8 mouse cellular contexts compared by ENCODE assay signal in the genomic region with DNA sequence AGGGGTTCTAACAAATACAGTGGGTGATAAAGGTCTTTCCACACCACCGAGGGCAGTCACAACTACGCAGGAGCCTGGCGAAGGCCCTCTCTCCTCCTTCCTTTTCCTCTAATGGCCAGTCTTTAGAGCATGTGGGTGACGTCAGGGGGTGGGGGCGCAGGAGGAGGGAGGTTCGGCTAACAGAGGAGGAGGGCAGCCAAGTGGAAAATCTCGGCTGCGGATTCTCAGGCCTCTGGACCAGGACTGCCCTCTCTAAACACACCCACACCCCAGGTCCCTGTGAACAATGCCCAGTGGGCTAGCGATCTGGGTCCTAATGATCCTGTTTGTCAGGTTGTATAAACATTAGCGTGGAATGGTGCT. TPM values are rescaled to one million over a fixed set of nuclear protein-coding genes. Genes with fewer than 3 reads are reported as not detected.
DNase-seq lines count a peak whose midpoint lies in the region; ATAC-seq and TF ChIP-seq lines count a peak whose summit lies in the region.

No protein-coding gene starts in this region.

- H3K9me3 ChIP-seq in hindbrain, postnatal 0 days (ENCODE audit: low read length), result no peaks in the 10 kb centered on the region

- ATAC-seq in hindbrain, postnatal 0 days, result peak; percentile 93
- no peak for ATAC-seq in activated CD4-positive, CD25-positive, alpha-beta regulatory T cell, adult 4 months

- WGBS in hindbrain, postnatal 0 days, result 0% methylated on average over 10 of the region's 10 CpGs

- no peaks in the 10 kb centered on the region for H3K4me1 ChIP-seq in cortical plate, adult 2 months (ENCODE audit: control insufficient read depth, insufficient read depth, low read length)
- H3K4me1 ChIP-seq in hindbrain, postnatal 0 days (ENCODE audit: insufficient read depth, low read length), result no peaks in the 10 kb centered on the region

- H3K36me3 ChIP-seq in hindbrain, postnatal 0 days (ENCODE audit: insufficient read depth, low read length), result peaks cover 7% of the 10 kb centered on the region; the same call in 1 of the 2 replicates

- H3K27ac ChIP-seq in cortical plate, adult 2 months (ENCODE audit: insufficient read depth, low read length), result peak overlapping the region; percentile 90
- H3K27ac ChIP-seq in hindbrain, postnatal 0 days, result peak overlapping the region; percentile 98
- H3K27ac ChIP-seq in left cerebral cortex, adult 2 months, result peak overlapping the region; percentile 90

- peak; percentile 90 for DNase-seq in adrenal gland, adult 2 months
- peak; percentile 74 for DNase-seq in gastrocnemius, postnatal 10 days
- DNase-seq in hindbrain, postnatal 0 days (ENCODE audit: low spot score), result peak; percentile 90
- DNase-seq in left cerebral cortex, adult 2 months (ENCODE audit: extremely low spot score in 1 of 2, low spot score in 2 of 2), result peak; percentile 75
- peak; percentile 92 for DNase-seq in lung, postnatal 36 days
- peak; percentile 71 to 80 for DNase-seq in right cerebral cortex, adult 2 months (ENCODE audit: low spot score in 2 of 2)

- H3K4me2 ChIP-seq in hindbrain, postnatal 0 days (ENCODE audit: low read depth, low read length), result peak overlapping the region; percentile 70

- H3K9ac ChIP-seq in hindbrain, postnatal 0 days (replicated peaks; ENCODE audit: low read length), result peak overlapping the region; percentile 90

- no peaks in the 10 kb centered on the region for H3K27me3 ChIP-seq in hindbrain, postnatal 0 days (ENCODE audit: insufficient read depth, low read length)

- H3K4me3 ChIP-seq in cortical plate, adult 2 months (ENCODE audit: insufficient read depth, low read length), result peak overlapping the region; percentile 89
- peak overlapping the region; percentile 82 for H3K4me3 ChIP-seq in hindbrain, postnatal 0 days (ENCODE audit: low read length)
- H3K4me3 ChIP-seq in left cerebral cortex, adult 2 months, result peak overlapping the region; percentile 88

- 0 out of 2 replicates have a peak, but pooled peaks have one; percentile 16 for TF ChIP-seq POLR2A in cortical plate, adult 2 months (IDR thresholded peaks at IDR 0.05; ENCODE audit: extremely low read depth, insufficient read depth, low read length)

- intact Hi-C loops in left cerebral cortex, adult 2 months (cut with DNase I), result loop anchor here (2.0 kb wide), 1 partner anchor 17 kb away; no protein-coding TSS in a partner anchor

- TF ChIP-seq CTCF in cortical plate, adult 2 months (IDR thresholded peaks at IDR 0.05; ENCODE audit: extremely low read depth, insufficient read depth, low read length), result no peak
- no peak for TF ChIP-seq CTCF in hindbrain, postnatal 0 days (IDR thresholded peaks at IDR 0.05; ENCODE audit: low read depth)
- no peak for TF ChIP-seq CTCF in left cerebral cortex, adult 2 months (IDR thresholded peaks at IDR 0.05)

RNA-seq across cellular contexts. Expression of a gene that starts 17.8 kb away (rescaled TPM):
- total RNA-seq in adrenal gland, adult 2 months (2021), result 10 to 100 TPM; 83.0 to 87.0 TPM
- 19.6 and 21.8 TPM in 2 replicates for polyA plus RNA-seq in adrenal gland, adult 2 months (2012; rRNA removed)
- polyA plus RNA-seq in cortical plate, adult 2 months (2012; rRNA removed), result 97.4 and 104 TPM in 2 replicates
- 10 to 100 TPM; 24.7 to 26.3 TPM for total RNA-seq in gastrocnemius, postnatal 10 days (2021)
- total RNA-seq in hindbrain, postnatal 0 days (2014; rRNA removed), result 262 and 275 TPM in 2 replicates
- polyA plus RNA-seq in hindbrain, postnatal 0 days (2015; fragmentation: Nextera tagmentation; extraction: Ambion mirVana), result 182 and 194 TPM in 2 replicates
- total RNA-seq in left cerebral cortex, adult 2 months (2021), result 100 to 1,000 TPM; 231 to 242 TPM
- polyA plus RNA-seq in activated CD4-positive, CD25-positive, alpha-beta regulatory T cell, adult 4 months (2017; shearing (Covaris generic)), result under 1 TPM in 1 of 2 experiments, not detected in 1; 0.28 TPM

RNA-seq across cellular contexts. Expression of a gene that starts 47.0 kb away (rescaled TPM):
- not detected for total RNA-seq in adrenal gland, adult 2 months (2021)
- not detected in 2 replicates for polyA plus RNA-seq in adrenal gland, adult 2 months (2012; rRNA removed)
- not detected in 2 replicates for polyA plus RNA-seq in cortical plate, adult 2 months (2012; rRNA removed)
- total RNA-seq in gastrocnemius, postnatal 10 days (2021), result not detected
- not detected in 2 replicates for total RNA-seq in hindbrain, postnatal 0 days (2014; rRNA removed)
- polyA plus RNA-seq in hindbrain, postnatal 0 days (2015; fragmentation: Nextera tagmentation; extraction: Ambion mirVana), result not detected in 2 replicates
- total RNA-seq in left cerebral cortex, adult 2 months (2021), result not detected
- polyA plus RNA-seq in activated CD4-positive, CD25-positive, alpha-beta regulatory T cell, adult 4 months (2017; shearing (Covaris generic)), result not detected

RNA-seq across cellular contexts. Expression of a gene that starts 47.1 kb away (rescaled TPM):
- 10 to 100 TPM; 10.6 to 14.6 TPM for total RNA-seq in adrenal gland, adult 2 months (2021)
- 1.4 and 3.4 TPM in 2 replicates for polyA plus RNA-seq in adrenal gland, adult 2 months (2012; rRNA removed)
- polyA plus RNA-seq in cortical plate, adult 2 months (2012; rRNA removed), result 0.21 and 0.26 TPM in 2 replicates
- 1 to 10 TPM; 6.0 to 6.3 TPM for total RNA-seq in gastrocnemius, postnatal 10 days (2021)
- total RNA-seq in hindbrain, postnatal 0 days (2014; rRNA removed), result 2.9 and 4.0 TPM in 2 replicates
- 2.1 and 2.4 TPM in 2 replicates for polyA plus RNA-seq in hindbrain, postnatal 0 days (2015; fragmentation: Nextera tagmentation; extraction: Ambion mirVana)
- under 1 TPM; 0.68 to 0.84 TPM for total RNA-seq in left cerebral cortex, adult 2 months (2021)
- polyA plus RNA-seq in activated CD4-positive, CD25-positive, alpha-beta regulatory T cell, adult 4 months (2017; shearing (Covaris generic)), result not detected
